Comparison of ENCODE assay signal across 7 mouse cellular contexts in genomic region chr8:10006986-10007659, GRCm38 (mm10). TPM values are rescaled to one million over a fixed set of nuclear protein-coding genes. Genes with fewer than 3 reads are reported as not detected.
DNase-seq lines count a peak whose midpoint lies in the region; ATAC-seq and TF ChIP-seq lines count a peak whose summit lies in the region.

No protein-coding gene starts in this region.

- no peaks in the 10 kb centered on the region for H3K9me3 ChIP-seq in G1E (replicated peaks)
- H3K9me3 ChIP-seq in embryonic facial prominence, embryonic 12.5 days = no peaks in the 10 kb centered on the region
- H3K9me3 ChIP-seq in hindbrain, embryonic 10.5 days = no peaks in the 10 kb centered on the region

- no peaks in the 10 kb centered on the region for H3K4me1 ChIP-seq in G1E (ENCODE audit: insufficient read depth, low read depth, low read length)
- H3K4me1 ChIP-seq in embryonic facial prominence, embryonic 12.5 days = peaks cover 6% of the 10 kb centered on the region
- peaks cover 14% of the 10 kb centered on the region for H3K4me1 ChIP-seq in hindbrain, embryonic 10.5 days (replicated peaks)
- H3K4me1 ChIP-seq in small intestine, adult 2 months (ENCODE audit: control insufficient read depth, insufficient read depth, insufficient read length, low read length) = peaks cover 19% of the 10 kb centered on the region

- no peaks in the 10 kb centered on the region for H3K36me3 ChIP-seq in G1E (replicated peaks)
- H3K36me3 ChIP-seq in embryonic facial prominence, embryonic 12.5 days = no peaks in the 10 kb centered on the region
- no peaks in the 10 kb centered on the region for H3K36me3 ChIP-seq in hindbrain, embryonic 10.5 days
- H3K36me3 ChIP-seq in small intestine, adult 2 months (ENCODE audit: control insufficient read depth, insufficient read depth, low read length) = no peaks in the 10 kb centered on the region

- H3K27me3 ChIP-seq in G1E (ENCODE audit: insufficient read depth, low read length) = peaks cover 17% of the 10 kb centered on the region; the same call in 1 of the 2 replicates
- H3K27me3 ChIP-seq in embryonic facial prominence, embryonic 12.5 days = peaks cover 10% of the 10 kb centered on the region
- peaks cover 19% of the 10 kb centered on the region for H3K27me3 ChIP-seq in hindbrain, embryonic 10.5 days (ENCODE audit: insufficient read depth, poor library complexity, severe bottlenecking)
- no peaks in the 10 kb centered on the region for H3K27me3 ChIP-seq in small intestine, adult 2 months (ENCODE audit: control insufficient read depth, insufficient read depth, low read length)

- no peak for ATAC-seq in G1E (ENCODE audit: extremely low read depth, insufficient number of reproducible peaks, low FRiP score, poor library complexity, severe bottlenecking)
- peak; percentile 60 for ATAC-seq in embryonic facial prominence, embryonic 12.5 days (ENCODE audit: insufficient number of reproducible peaks, insufficient read depth, low FRiP score, low TSS enrichment)
- peak; percentile 34 for ATAC-seq in megakaryocyte, adult 5-6 weeks (ENCODE audit: poor library complexity, severe bottlenecking)

- 5% methylated on average over 29 of the region's 29 CpGs for whole genome bisulfite sequencing in embryonic facial prominence, embryonic 12.5 days
- 4% methylated on average over 29 of the region's 29 CpGs for WGBS in hindbrain, embryonic 10.5 days
- 4% methylated on average over 29 of the region's 29 CpGs for WGBS in small intestine, adult 2 months

- no peak overlapping the region for H3K27ac ChIP-seq in embryonic facial prominence, embryonic 12.5 days
- peak overlapping the region; percentile 75 for H3K27ac ChIP-seq in hindbrain, embryonic 10.5 days
- H3K27ac ChIP-seq in small intestine, adult 2 months (ENCODE audit: insufficient read depth, low read depth, low read length) = peak overlapping the region; percentile 73

- peak overlapping the region; percentile 9; the same call in 1 of the 2 replicates for H3K4me3 ChIP-seq in G1E (ENCODE audit: low read depth, low read length)
- H3K4me3 ChIP-seq in embryonic facial prominence, embryonic 12.5 days = peak overlapping the region; percentile 41
- H3K4me3 ChIP-seq in hindbrain, embryonic 10.5 days = peak overlapping the region; percentile 63
- H3K4me3 ChIP-seq in small intestine, adult 2 months (ENCODE audit: low read depth, low read length) = peak overlapping the region; percentile 74

- peak overlapping the region; percentile 42; the same call in 1 of the 2 replicates for H3K9ac ChIP-seq in embryonic facial prominence, embryonic 12.5 days

- H3K4me2 ChIP-seq in embryonic facial prominence, embryonic 12.5 days (replicated peaks) = peak overlapping the region; percentile 86

- TF ChIP-seq POLR2A in small intestine, adult 2 months (IDR thresholded peaks at IDR 0.05; ENCODE audit: low read depth, low read length) = 0 out of 2 replicates have a peak, but pooled peaks have one; percentile 5

- no peak for DNase-seq in G1E (ENCODE audit: low spot score)
- peak; percentile 49 for DNase-seq in adrenal gland, postnatal 14 days
- DNase-seq in hindbrain, embryonic 10.5 days (ENCODE audit: low spot score) = peak; percentile 46
- peak; percentile 12 to 37 for DNase-seq in layer of hippocampus, postnatal 36 days

- no peak for TF ChIP-seq CTCF in G1E (IDR thresholded peaks at IDR 0.05; ENCODE audit: low read depth, low read length)
- no peak for TF ChIP-seq CTCF in small intestine, adult 2 months (IDR thresholded peaks at IDR 0.05; ENCODE audit: extremely low read depth, insufficient read length, insufficient replicate concordance, low read depth, low read length)

RNA-seq across cellular contexts. Expression of gene Tnfsf13b, which starts 0.9 kb away (rescaled TPM):
- total RNA-seq in G1E (2014; fragmentation: Nextera tagmentation) = 1.5 TPM in 1 of 2 replicates, not detected in the other
- 0.16 and 0.23 TPM in 2 replicates for total RNA-seq in G1E (2017)
- polyA plus RNA-seq in G1E (2012) = 0.07 TPM in 1 of 2 replicates, not detected in the other
- total RNA-seq in adrenal gland, postnatal 14 days (2021) = 2.3 and 3.5 TPM in 2 replicates
- polyA plus RNA-seq in embryonic facial prominence, embryonic 12.5 days (2016; fragmentation: Nextera tagmentation; extraction: Ambion mirVana) = 0.33 TPM in 2 replicates
- polyA plus RNA-seq in hindbrain, embryonic 10.5 days (2016; fragmentation: Nextera tagmentation; extraction: Ambion mirVana) = 0.30 TPM in 1 of 2 replicates, not detected in the other
- total RNA-seq in layer of hippocampus, postnatal 36 days (2021) = 1 to 10 TPM; 2.1 to 3.0 TPM
- total RNA-seq in megakaryocyte, adult 5-6 weeks (2015) = 23.1 and 26.8 TPM in 2 replicates
- total RNA-seq in megakaryocyte, adult 5-6 weeks (2017) = 6.2 and 9.1 TPM in 2 replicates
- 8.0 and 14.3 TPM in 2 replicates for polyA plus RNA-seq in small intestine, adult 2 months (2012; rRNA removed)

RNA-seq across cellular contexts. Expression of gene Abhd13, which starts 29.6 kb away (rescaled TPM):
- total RNA-seq in G1E (2014; fragmentation: Nextera tagmentation) (18.7 and 19.9 TPM in 2 replicates), G1E (2017) (23.5 and 24.0 TPM in 2 replicates)
- polyA plus RNA-seq in G1E (2012) = 1.4 and 1.5 TPM in 2 replicates
- 19.2 and 20.7 TPM in 2 replicates for total RNA-seq in adrenal gland, postnatal 14 days (2021)
- 20.7 and 22.8 TPM in 2 replicates for polyA plus RNA-seq in embryonic facial prominence, embryonic 12.5 days (2016; fragmentation: Nextera tagmentation; extraction: Ambion mirVana)
- polyA plus RNA-seq in hindbrain, embryonic 10.5 days (2016; fragmentation: Nextera tagmentation; extraction: Ambion mirVana) = 14.5 and 15.1 TPM in 2 replicates
- total RNA-seq in layer of hippocampus, postnatal 36 days (2021) = 10 to 100 TPM; 28.7 to 30.1 TPM
- 15.2 and 15.8 TPM in 2 replicates for total RNA-seq in megakaryocyte, adult 5-6 weeks (2015)
- total RNA-seq in megakaryocyte, adult 5-6 weeks (2017) = 18.0 and 20.5 TPM in 2 replicates
- polyA plus RNA-seq in small intestine, adult 2 months (2012; rRNA removed) = 2.1 and 2.9 TPM in 2 replicates

RNA-seq across cellular contexts. Expression of gene Lig4, which starts 29.6 kb away (rescaled TPM):
- 4.4 and 6.1 TPM in 2 replicates for total RNA-seq in G1E (2014; fragmentation: Nextera tagmentation)
- total RNA-seq in G1E (2017) = 0.87 and 1.5 TPM in 2 replicates
- 0.28 and 0.38 TPM in 2 replicates for polyA plus RNA-seq in G1E (2012)
- total RNA-seq in adrenal gland, postnatal 14 days (2021) = 6.1 and 6.6 TPM in 2 replicates
- polyA plus RNA-seq in embryonic facial prominence, embryonic 12.5 days (2016; fragmentation: Nextera tagmentation; extraction: Ambion mirVana) = 6.6 and 8.1 TPM in 2 replicates
- 7.1 and 8.1 TPM in 2 replicates for polyA plus RNA-seq in hindbrain, embryonic 10.5 days (2016; fragmentation: Nextera tagmentation; extraction: Ambion mirVana)
- 10 to 100 TPM; 12.1 to 12.9 TPM for total RNA-seq in layer of hippocampus, postnatal 36 days (2021)
- total RNA-seq in megakaryocyte, adult 5-6 weeks (2015) = 1.7 and 2.2 TPM in 2 replicates
- 1.0 and 1.1 TPM in 2 replicates for total RNA-seq in megakaryocyte, adult 5-6 weeks (2017)
- 0.79 and 1.1 TPM in 2 replicates for polyA plus RNA-seq in small intestine, adult 2 months (2012; rRNA removed)

Comparison
In these comparisons a context has a peak if more than half of its experiments do, and no peak if none do; other contexts are left out.
1. H3K4me3 ChIP-seq: peak in every context shown above with its lines; median percentile 74 in small intestine, adult 2 months; 63 in hindbrain, embryonic 10.5 days; 41 in embryonic facial prominence, embryonic 12.5 days; 9 in G1E.